Mouse (Mus musculus): Measurements from ENCODE around the gene Trim58.

Gene Trim58

DNA sequence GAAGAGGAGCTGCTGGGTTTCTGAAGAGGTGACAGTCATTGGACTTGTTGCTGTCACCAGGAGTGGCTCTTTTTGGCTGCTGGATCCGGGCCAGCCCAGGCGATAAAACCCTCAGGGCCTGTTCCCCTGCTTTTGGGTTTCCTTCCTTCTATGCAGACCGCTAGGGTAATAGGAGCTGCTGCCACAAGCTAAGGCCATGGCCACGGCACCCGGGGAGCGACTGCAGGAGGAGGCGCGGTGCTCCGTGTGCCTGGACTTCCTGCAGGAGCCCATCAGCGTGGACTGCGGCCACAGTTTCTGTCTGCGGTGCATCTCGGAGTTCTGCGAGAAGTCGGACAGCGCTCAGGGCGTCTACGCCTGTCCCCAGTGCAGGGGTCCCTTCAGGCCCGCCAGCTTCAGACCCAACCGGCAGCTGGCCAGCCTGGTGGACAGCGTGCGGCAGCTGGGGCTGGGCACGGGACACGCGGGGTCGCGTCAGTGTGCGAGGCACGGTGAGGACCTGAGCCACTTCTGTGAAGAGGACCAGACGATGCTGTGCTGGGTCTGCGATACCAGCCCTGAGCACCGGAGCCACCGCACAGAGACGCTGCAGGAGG lies at the start of gene Trim58:
Gene Trim58 (plus strand): TSS at position 194 of the 596 bp plus-strand sequence.
- DNase-seq (ENCODE audit: low spot score): no peak

DNA sequence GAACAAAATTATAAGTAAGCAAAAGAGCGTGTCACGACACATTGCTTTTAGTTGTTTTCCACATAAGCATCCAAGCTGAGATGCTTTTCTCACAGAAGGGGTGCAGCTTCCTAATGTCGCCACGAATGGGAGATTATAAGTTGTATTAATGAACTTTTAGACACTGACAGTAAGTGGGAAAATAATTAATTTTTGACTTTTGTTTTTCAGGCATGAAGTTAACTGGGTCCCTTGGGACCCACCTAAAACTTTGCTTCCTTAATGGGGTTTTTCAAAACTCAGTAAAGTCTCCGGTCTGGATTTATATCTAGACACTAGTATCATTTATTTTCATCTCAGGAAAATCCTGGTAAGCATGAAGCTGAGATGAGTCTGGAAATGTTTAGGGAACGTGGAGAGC lies 45.5 kb upstream of the Trim58 start, which contains the start of gene Olfr324:
Gene Olfr324 (plus strand): TSS at position 301 of the 400 bp plus-strand sequence.
- DNase-seq (ENCODE audit: low spot score): no peak

DNA sequence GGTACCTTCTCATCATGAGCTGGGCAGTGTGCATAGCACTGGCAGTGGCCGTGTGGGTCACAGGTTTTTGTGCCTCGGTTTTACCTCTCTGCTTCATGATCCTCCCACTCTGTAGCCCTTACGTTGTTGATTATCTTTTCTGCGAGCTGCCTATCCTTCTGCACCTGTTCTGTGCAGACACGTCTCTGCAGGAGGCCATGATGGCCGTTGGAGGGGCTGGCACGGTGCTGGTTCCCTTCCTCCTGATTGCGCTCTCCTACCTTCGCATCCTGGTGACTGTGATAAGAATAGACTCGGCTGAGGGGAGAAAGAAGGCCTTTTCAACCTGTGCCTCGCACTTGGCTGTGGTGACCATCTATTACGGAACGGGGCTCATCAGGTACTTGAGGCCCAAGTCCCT lies 42.4 kb upstream of the Trim58 start:
- DNase-seq (ENCODE audit: low spot score): no peak

DNA sequence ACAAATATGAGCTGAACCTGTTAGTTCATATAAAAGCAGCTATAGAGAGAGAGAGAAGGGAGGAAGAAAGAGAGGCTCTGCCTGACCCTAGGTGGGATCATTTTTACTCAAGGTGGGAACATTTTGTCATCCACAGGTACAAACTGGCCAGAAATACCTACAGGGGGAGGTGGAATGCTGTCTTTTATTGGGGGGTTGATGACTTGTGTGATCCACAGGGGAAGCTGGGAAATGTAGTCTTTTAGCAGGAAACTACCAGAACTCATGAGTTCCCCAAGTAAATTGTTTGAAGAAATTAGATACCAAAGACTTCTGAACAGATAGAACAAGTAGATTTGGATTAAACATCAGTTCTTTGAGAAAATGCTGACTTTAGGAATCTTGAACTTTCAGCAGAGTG lies 38.2 kb upstream of the Trim58 start:
- no peak for DNase-seq (ENCODE audit: low spot score)

DNA sequence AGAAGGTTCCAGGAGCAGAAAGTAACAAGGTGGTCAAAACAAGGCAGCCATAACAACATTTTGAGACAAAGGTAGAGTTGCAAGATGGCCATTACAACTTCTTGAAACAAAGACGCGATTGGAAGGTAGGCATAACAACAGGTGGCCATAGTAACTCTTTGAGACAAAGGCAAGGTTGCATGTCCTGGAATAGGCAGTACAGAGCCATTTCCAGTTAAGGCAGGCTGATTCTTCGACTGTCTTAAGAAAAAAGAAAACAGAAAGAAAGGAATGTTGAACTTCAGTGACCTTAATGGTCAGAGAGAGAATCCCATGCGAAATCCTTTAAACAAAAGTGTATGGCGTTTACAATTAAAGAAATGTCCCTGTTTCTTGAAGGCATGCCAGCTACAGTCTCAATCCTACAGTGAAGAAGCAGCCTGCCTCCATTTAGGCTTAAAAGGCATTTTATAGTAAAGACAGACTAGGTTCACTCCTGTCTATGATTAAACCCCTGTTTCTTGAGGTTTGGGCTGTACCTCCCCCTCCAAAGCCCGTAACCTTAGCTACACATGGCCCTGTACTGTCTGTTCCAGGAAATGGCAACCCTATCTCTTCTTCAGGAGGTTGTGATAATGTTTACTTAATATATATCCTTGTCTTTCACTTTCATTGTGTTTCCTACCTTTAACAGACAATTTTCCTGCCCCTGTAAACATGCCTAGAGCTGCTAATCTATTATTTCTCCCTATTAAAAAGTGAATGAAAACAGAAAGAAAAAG lies 37.3 kb upstream of the Trim58 start:
- DNase-seq (ENCODE audit: low spot score): no peak

DNA sequence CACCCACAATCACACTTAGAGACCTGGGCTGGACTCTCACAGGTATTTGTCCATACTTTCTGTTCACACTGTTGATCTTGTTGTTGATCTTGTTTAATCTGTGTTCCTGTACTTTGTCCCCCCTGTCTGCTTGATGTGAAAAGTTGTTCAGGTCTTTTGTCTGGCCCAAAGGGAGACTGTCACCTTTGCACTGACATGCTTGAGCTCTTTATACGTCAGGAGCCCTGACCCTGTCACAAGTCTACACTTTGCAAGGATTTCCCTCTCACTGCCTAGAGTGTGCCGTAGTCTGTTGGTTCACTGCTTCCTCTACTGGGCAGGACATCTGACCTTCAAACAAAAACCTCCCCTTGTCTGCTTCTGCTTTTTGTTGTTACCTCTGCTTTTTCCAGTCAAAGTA lies 35.6 kb upstream of the Trim58 start:
- no peak for DNase-seq (ENCODE audit: low spot score)

DNA sequence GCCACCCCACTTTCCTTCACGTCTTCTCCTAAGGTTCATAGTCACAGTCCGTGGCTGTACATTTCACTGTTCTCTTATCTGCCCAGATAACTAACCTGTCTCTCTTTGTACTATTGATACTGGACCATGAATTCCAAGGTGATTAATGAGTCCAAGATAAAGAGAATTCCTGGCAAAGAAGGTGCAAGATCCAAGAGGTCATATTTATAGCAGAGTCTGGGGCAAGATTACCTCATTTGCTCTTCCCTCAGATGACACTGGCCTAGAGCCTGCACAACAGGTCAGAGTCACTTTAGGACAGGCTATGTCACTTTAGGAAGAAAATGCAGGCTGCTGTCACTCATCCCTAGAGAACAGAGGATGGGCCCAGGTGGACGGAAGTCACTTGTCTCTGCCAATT lies 35.0 kb upstream of the Trim58 start:
- no peak for DNase-seq (ENCODE audit: low spot score)

DNA sequence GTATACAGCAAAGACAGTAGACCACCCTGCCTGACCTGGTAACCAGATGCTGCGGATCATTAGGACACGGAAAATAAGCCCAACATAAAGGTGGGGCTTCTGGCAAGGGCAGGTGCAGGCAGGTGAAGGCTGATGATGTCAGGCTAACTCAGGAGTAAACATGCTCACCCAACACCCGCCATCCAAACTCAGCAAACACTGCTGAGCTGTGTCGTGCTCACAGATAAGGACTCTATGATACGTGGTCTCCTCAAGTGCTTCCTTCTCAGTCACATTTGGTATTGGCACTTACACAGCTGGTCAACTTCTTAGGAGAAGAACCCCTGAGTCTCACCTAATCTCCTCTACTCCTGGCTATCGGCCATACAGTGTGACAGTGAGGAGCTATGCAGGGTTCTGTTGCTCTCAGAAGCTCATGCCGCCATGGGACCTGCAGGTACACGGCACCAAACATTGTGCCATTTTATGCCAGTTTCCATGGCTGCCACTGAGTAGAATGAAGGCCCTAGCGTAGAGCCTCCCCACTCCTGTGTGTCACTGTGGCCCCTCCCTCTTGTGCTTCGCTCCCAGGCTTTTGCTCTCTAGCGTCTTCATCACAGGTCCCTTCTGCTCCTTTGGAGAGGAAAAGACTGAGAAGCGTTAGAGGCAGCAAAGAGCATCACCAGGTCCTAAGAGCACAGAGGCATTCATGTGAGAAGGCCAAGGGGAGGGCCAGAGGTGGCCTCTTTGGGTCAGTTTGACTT lies 33.9 kb upstream of the Trim58 start:
- DNase-seq (ENCODE audit: low spot score): no peak

DNA sequence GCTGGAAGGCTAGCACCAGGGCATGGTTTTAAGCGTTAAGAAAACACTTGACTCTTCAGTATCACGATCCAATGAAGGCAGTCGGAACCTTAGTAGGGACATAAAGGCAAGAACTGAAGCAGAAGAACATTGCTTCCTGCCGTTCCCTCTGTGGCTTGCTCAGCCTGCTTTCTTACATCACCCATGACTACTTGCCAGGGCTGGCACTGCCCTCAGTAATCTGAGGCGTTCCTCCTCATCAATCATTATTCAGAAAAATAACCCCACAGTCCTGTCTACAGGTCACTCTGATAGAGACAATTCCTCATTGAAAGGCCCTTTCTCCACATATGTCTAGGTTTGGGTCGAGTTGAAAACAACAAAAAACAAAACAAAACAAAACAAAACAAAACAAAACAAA lies 33.2 kb upstream of the Trim58 start:
- no peak for DNase-seq (ENCODE audit: low spot score)

DNA sequence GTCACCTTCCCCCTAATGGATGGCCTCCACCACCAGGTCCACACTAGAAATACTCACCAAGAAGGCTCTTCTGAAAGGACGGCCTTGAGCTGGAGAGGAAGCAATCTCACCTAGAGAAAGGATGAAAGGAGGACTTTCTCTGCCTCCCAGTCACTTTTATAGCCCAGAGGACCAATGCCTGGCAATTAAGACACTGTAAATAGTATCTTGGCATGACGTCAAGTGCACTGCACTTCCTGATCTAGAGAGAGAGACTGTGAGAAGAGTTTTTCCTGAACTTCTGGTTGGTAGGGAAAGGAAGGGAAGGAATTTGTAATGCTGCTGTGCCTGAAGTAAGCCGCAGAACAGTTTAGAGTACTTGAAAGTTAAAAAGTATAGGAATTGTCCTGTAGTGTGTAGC lies 26.9 kb upstream of the Trim58 start:
- no peak for DNase-seq (ENCODE audit: low spot score)

DNA sequence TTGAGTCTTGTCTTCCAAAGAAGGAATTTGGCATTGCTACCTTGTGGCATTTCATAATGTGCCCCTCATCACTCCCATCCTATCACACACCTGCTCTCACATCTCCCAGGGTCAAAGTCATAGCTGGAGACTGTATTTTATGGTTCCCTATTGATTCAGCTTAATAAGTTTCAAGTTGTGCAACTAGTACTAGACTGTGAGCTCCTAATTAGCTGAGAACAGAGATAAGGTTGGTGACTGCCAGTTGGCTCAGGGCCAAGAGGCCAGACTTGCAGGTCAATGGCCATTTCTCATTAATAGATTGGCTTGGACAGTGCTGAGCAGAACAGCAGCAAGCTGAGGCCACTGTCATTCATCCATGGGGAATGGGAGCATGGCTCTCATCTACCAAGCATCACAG lies 25.7 kb upstream of the Trim58 start:
- no peak for DNase-seq (ENCODE audit: low spot score)

DNA sequence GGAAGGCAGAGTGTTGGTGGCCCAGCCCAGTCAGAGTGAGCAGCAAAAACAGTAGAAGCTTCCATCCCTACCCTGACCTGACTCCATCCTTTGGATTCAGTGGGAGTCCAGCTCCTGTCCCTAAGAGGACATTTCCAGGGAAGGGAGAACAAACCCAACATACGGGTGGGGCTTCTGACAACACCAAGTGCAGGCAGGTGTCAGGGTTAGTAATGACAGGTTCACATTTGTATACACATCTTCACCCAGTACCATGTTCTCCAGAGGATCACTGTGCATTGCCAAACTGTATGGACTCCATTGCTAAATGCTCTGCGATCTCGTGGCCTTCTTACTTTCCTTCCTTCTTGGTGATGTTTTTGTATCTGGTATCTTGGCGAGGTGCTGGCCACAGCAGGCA lies 24.3 kb upstream of the Trim58 start, which contains the start of gene 2210407C18Rik:
Gene 2210407C18Rik (minus strand): TSS at position 101 of the 400 bp plus-strand sequence.
- no peak for DNase-seq (ENCODE audit: low spot score)

DNA sequence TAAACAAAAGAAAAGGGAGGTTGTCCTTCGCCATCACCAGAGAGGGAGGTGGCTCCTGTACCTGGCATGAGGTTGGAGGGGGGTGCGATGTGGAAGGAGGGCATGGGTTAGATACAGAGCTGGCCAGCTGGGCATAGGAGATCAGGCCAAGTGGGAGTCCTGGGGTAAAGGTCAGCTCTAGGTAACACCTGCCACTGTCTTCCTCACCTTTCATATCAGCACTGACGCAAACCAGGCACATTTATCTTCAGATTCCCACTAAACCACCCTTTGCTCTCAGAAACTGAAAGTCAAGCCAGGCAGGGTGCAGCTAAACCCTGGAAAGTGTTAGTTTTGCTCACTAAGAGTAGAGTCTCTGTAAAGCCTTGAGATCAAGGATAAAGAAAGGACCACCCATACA lies 21.9 kb upstream of the Trim58 start:
- DNase-seq (ENCODE audit: low spot score): no peak

DNA sequence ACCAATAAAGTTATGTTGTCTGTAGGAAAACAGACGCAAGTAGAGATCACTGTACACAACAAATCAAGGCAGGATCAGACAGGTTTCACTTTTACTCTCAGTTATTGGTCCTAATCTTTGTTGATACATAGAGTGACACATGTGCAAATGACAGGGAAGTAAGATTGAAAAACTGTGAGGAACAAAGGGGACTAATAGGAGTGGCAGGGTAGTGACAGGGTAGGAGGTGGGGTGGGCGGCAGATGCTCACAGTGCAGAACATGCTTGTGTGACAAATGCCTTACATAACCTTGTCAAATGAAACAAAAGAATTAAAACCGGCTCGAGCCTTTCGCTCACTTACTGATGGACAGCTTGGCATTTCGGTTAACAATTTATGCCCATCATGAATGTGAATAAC lies 21.5 kb upstream of the Trim58 start:
- no peak for DNase-seq (ENCODE audit: low spot score)

DNA sequence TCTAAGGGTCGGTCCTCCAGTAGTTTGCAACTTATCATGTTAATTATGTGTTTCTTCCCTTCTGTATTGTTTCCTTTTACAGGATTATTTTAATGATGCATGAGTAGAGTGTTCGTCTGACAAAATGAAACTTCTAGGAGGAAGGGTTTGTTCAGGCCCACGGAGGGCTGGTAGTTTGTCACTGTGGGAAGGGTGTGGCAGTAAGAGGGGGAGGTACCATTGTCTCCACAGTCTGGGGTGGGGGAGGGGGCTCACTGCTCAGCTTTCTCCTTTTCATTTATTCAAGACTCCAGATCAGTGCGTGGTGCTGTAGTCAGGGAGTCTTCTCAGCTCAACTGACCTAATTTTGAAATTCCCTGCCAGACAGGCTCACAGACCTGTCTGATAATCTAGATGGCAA lies 14.1 kb upstream of the Trim58 start:
- no peak for DNase-seq (ENCODE audit: low spot score)

DNA sequence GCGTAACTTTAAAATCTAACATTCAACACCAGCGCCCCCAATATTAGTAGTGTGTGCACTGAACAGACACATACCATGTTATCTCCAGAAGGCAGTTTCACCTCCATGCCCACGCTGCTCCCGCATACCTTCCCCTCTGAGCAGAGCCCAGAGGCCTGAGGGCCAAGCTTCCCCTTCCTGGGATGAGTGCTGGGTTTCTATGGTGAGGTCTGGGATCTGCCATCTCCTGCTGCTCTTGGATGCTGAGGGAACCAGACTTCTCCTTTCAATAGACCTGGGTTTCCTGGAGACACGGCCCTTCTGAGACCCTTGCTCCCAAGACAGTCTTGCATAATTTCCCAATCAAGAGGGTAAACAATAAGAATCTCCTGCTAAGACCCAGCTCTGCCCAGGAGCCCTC lies 9.9 kb upstream of the Trim58 start, which contains the start of gene Olfr323:
Gene Olfr323 (minus strand): TSS at position 101 of the 400 bp plus-strand sequence.
- no peak for DNase-seq (ENCODE audit: low spot score)

DNA sequence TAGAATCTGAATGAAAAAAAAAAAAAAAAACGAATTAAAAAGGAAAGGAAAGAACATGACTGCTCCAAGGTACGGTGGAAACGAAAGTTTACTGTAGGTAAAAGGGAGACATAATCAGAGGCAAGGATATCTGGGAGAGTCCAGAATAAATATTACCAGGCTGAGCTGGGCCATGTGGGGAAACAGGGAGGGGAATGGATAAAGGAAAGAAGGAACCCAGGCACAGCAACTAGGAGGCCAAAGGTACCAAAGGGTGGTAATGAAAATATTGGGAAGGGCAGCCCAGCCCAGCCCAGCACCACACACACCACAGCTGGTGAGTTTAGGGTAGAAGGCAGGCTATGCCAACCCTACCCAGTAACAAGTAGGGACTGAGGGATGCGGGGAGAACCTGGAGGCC lies 5.4 kb upstream of the Trim58 start:
- DNase-seq (ENCODE audit: low spot score): no peak

DNA sequence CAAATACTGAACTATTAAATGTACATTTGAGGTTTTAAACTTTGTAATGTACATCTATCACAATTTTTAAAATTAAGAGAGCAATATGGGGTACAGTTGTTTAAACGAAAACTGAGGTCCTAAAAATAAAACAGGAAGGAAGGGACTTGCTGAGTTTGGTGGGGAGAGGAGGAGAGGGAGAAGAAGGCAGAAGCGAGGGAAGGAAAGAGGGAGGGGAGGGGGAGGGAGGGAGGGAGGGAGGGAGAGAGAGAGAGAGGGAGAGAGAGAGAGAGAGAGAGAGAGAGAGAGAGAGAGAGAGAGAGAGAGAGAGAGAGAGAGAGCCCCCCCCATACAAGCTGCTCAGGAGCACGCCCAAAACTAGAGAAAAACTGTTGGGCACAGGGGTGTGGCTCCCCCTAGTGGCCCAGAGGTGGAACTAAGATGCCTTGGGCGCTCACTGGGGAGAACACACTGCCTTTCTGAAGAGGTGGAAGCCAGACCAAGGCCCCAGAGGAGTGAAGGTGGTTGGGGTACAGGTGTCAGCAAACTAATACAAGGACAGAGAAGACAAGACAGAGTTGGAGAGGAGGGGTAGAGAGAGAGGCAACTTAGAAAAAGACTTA lies 3.8 kb upstream of the Trim58 start:
- DNase-seq (ENCODE audit: low spot score): peak; percentile 32

DNA sequence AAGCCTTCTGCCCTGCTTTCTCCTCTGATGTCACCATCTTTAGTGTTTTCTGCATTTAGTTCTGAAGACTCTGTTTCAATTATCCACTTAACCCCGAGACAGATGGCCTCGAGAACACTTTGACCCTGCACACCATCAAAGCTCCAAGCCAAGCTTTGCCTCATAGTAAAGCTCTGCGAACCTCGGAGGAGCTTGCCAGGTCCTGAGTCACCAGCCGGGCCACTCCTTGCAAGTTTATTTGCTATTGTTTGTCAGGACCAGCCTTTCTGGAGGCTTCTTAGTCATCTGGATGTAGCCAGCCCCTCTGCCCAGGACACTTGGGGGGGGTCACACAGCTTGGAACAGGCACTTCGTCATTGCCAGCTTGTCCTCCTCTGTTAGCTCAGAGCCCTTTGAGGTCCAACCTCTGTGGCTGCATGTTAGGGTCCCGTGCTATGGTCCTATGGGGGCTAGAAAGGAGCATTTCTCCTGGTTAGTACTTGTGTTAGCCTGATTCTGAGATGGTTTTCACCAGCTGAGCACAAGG lies 2.0 kb upstream of the Trim58 start:
- DNase-seq (ENCODE audit: low spot score): no peak

DNA sequence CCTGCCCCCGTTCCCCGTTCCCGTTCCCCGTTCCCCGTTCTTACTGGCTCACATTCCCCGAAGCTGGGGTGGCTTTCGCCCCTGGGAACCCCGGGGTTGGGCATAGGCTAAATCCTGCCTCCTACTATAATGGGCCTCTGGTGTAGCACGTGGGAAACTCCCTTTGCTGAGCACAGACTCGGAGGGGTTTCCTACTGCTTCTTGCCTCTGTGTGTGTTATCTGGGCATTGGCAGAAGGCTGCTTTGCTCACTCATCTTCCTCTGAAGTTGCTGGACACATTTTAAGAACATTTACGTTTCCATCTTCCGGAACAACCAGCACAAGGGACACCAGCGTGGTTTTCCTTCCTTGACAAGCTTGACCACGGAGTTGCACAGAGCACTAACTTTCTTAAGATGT lies 792 bp downstream of the Trim58 start:
- DNase-seq (ENCODE audit: low spot score): no peak

DNA sequence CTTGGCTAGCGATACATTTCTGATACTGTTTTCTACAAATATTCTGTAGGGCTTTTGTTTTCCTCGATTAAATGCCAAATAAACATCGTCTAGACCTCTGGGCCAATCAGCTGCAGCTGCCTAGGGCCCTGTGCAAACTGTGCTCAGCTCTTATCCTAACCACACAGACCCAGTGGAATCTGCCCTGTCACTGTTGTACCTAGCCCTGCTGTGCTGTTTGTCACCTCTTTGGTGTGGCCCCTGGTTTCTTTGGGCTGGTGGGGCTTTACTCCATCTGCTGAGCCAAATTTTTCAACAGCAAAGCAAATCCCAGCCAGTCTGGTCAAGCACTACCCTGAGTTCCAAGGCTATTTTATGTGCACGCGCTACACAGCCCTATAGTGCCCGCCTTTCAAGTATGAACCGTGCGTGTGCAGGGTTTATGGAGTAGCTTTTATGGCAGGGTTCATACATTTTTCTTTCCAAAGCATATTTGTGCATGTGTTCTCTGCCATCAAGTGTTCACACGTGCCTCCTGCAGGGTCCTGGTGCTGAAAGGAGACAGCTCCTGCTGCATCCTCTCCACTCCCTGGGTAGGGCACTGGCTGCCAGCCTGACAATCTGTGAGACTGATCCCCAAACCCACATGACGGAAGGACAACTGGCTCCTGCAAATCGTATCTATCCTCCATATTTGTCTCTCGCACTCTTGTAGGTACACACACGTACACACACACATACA lies 1.5 kb downstream of the Trim58 start:
- no peak for DNase-seq (ENCODE audit: low spot score)

DNA sequence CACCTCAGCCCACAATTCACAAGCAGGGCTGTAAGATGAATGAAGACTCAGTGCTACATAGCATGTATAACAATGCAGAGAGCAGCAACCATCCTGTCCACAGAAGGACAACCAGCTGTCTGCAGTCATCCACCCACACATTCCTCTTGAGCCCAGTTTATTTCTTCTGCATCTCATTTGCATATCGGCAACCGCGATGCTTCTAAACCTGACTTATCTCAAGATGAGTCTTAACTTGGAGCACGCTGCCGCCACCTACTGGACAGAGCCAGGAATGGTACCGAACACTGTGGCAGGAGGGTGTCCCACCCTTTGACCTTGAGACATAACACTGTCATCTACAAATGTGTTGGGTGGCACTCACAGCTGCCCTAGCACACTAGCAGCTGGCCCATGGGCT lies 3.1 kb downstream of the Trim58 start:
- no peak for DNase-seq (ENCODE audit: low spot score)

Data from ovary, postnatal 14 days (tissue).